26 mouse cellular contexts compared by ENCODE assay signal in genomic region chr10:26750827-26751226, GRCm38 (mm10). TPM values are rescaled to one million over a fixed set of nuclear protein-coding genes. Genes with fewer than 3 reads are reported as not detected.
DNase-seq lines count a peak whose midpoint lies in the region; ATAC-seq lines count a peak whose summit lies in the region.
"Had no signal": no experiment of that assay in that cellular context is flagged by ENCODE, and none has a peak within 500 bp of the region (broad histone marks: within the 10 kb centered on the region; RNA-seq: fewer than 3 reads in every experiment).

No protein-coding gene starts in this region.

- H3K4me2 ChIP-seq in forebrain, embryonic 11.5 days (ENCODE audit: low read depth, low read length, severe bottlenecking) = no peak overlapping the region
- H3K4me2 ChIP-seq: forebrain, embryonic 12.5 days; forebrain, embryonic 15.5 days; heart, embryonic 11.5 days; hindbrain, embryonic 14.5 days had no signal

- ATAC-seq in forebrain, embryonic 11.5 days (replicated peaks; ENCODE audit: low FRiP score) = no peak
- ATAC-seq in hematopoietic stem cell, adult 5-6 weeks (replicated peaks in 1 of 2; ENCODE audit: insufficient read depth in 1 of 2, low FRiP score in 2 of 2, low TSS enrichment in 1 of 2, low read depth in 1 of 2, poor library complexity in 2 of 2, severe bottlenecking in 2 of 2) = peak; percentile 28 to 47; a peak in 1 of 4 replicates
- ATAC-seq: activated CD4-positive, CD25-positive, alpha-beta regulatory T cell, adult 4 months; forebrain, embryonic 15.5 days; intestine, postnatal 0 days had no signal

- DNase-seq in forebrain, embryonic 10.5 days (ENCODE audit: extremely low spot score, low spot score) = no peak
- no peak for DNase-seq in forebrain, embryonic 11.5 days (ENCODE audit: low spot score)
- DNase-seq in MEL-GATA-1-ER (ENCODE audit: extremely low read depth, low read depth) = peak; percentile 54
- DNase-seq in splenic B cell, adult 2 months (ENCODE audit: low read depth, low spot score) = peak; percentile 20
- no peak for DNase-seq in kidney, adult 18-20 months
- DNase-seq in layer of hippocampus, adult 11-12 months (ENCODE audit: low spot score) = no peak
- DNase-seq in lung, adult 18-20 months = no peak
- DNase-seq: adrenal gland, adult 8-10 months; adrenal gland, postnatal 25 days; B cell, adult 2 months; cerebellum, adult 18-20 months; cerebellum, adult 9-11 months; cerebellum, postnatal 25 days; embryo, embryonic 11 days; gastrocnemius, postnatal 10 days; gastrocnemius, postnatal 36 days had no signal

- H3K9ac ChIP-seq in forebrain, embryonic 11.5 days (ENCODE audit: low read length) = no peak overlapping the region
- H3K9ac ChIP-seq: forebrain, embryonic 12.5 days; forebrain, embryonic 15.5 days; hindbrain, embryonic 14.5 days had no signal

- H3K9me3 ChIP-seq in forebrain, embryonic 10.5 days = no peaks in the 10 kb centered on the region
- H3K9me3 ChIP-seq in forebrain, embryonic 11.5 days (ENCODE audit: control insufficient read depth, low read length) = no peaks in the 10 kb centered on the region
- H3K9me3 ChIP-seq: forebrain, embryonic 12.5 days; forebrain, embryonic 15.5 days; hindbrain, embryonic 10.5 days had no signal

- peaks cover 12% of the 10 kb centered on the region for H3K4me1 ChIP-seq in forebrain, embryonic 10.5 days
- no peaks in the 10 kb centered on the region for H3K4me1 ChIP-seq in forebrain, embryonic 11.5 days (replicated peaks; ENCODE audit: control insufficient read depth, insufficient read depth, low read length)
- H3K4me1 ChIP-seq: hindbrain, embryonic 10.5 days had no signal

- 81% methylated on average over 3 of the region's 3 CpGs for WGBS in forebrain, embryonic 10.5 days
- 82% methylated on average over 3 of the region's 3 CpGs for WGBS in forebrain, embryonic 11.5 days

- H3K27me3 ChIP-seq in forebrain, embryonic 10.5 days (ENCODE audit: poor library complexity, severe bottlenecking) = no peaks in the 10 kb centered on the region
- H3K27me3 ChIP-seq in forebrain, embryonic 11.5 days (ENCODE audit: control insufficient read depth, insufficient read depth, low read length) = no peaks in the 10 kb centered on the region
- H3K27me3 ChIP-seq in splenic B cell, adult 2 months (ENCODE audit: control insufficient read depth, insufficient read depth, low read length, poor library complexity, severe bottlenecking) = no peaks in the 10 kb centered on the region
- H3K27me3 ChIP-seq: CH12.LX; forebrain, embryonic 12.5 days; forebrain, embryonic 15.5 days had no signal

- H3K36me3 ChIP-seq in forebrain, embryonic 10.5 days (replicated peaks) = no peaks in the 10 kb centered on the region
- H3K36me3 ChIP-seq in forebrain, embryonic 11.5 days (ENCODE audit: control insufficient read depth, insufficient read depth, low read length) = no peaks in the 10 kb centered on the region
- no peaks in the 10 kb centered on the region for H3K36me3 ChIP-seq in splenic B cell, adult 2 months (ENCODE audit: control insufficient read depth, insufficient read depth, low read length, poor library complexity, severe bottlenecking)
- H3K36me3 ChIP-seq: forebrain, embryonic 12.5 days; forebrain, embryonic 15.5 days; G1E; hindbrain, embryonic 10.5 days had no signal

- H3K4me3 ChIP-seq in forebrain, embryonic 10.5 days = no peak overlapping the region
- no peak overlapping the region for H3K4me3 ChIP-seq in forebrain, embryonic 11.5 days (ENCODE audit: low read depth, low read length)
- H3K4me3 ChIP-seq: forebrain, embryonic 12.5 days; forebrain, embryonic 15.5 days; hindbrain, embryonic 10.5 days had no signal

- 0 out of 2 replicates have a peak overlapping the region, but pooled peaks have one; percentile 8 for H3K27ac ChIP-seq in forebrain, embryonic 10.5 days
- H3K27ac ChIP-seq in forebrain, embryonic 11.5 days (ENCODE audit: low read depth, low read length) = no peak overlapping the region
- H3K27ac ChIP-seq: forebrain, embryonic 12.5 days; forebrain, embryonic 15.5 days; hindbrain, embryonic 10.5 days; hindbrain, embryonic 14.5 days had no signal

RNA-seq across cellular contexts. Expression of gene Arhgap18, which starts 2.4 kb away (rescaled TPM):
- polyA plus RNA-seq in forebrain, embryonic 10.5 days (2016; fragmentation: Nextera tagmentation; extraction: Ambion mirVana) = 13.0 and 13.9 TPM in 2 replicates
- 18.2 and 20.9 TPM in 2 replicates for polyA plus RNA-seq in forebrain, embryonic 11.5 days (2014; fragmentation: Nextera tagmentation; extraction: Ambion mirVana)
- total RNA-seq in hematopoietic stem cell, adult 5-6 weeks (2017) = 95.5 and 114 TPM in 2 replicates

Comparison
In these comparisons a context has a peak if more than half of its experiments do, and no peak if none do; other contexts are left out.
1. DNase-seq: peak in MEL-GATA-1-ER (single experiment) and splenic B cell, adult 2 months (single experiment); none in forebrain, embryonic 10.5 days (single experiment), forebrain, embryonic 11.5 days (single experiment), kidney, adult 18-20 months (single experiment), layer of hippocampus, adult 11-12 months (single experiment) and lung, adult 18-20 months (0 of 2).